Mouse (Mus musculus) Patski (cell line): ENCODE measurements at regions not wholly inside any gene's neighbourhood (a gene's known extent, or its start where the extent isn't known, plus 50 kb on each side); places are given as distances from the start of the nearest gene placed in this dataset.

Experiments
- ATAC-seq: fragments of 100-300 bp; one replicate; pipeline ENCODE4 v1.8.0; 2021
- CTCF ChIA-PET: fragments of 350-600 bp; sonication (Branson Sonifier 250); formaldehyde crosslinking; loops from one replicate; lab custom pipeline; 2022; ENCODE audit warnings: inconsistent platforms; lab: Charles Lee
- POLR2A ChIA-PET: fragments of 350-600 bp; sonication (Branson Sonifier 250); formaldehyde crosslinking; loops from one replicate; lab custom pipeline; 2022; ENCODE audit warnings: antibody characterized with exemption, inconsistent platforms; lab: Charles Lee
- DNase-seq: peaks from one replicate; pipeline ENCODE4 v3.0.0-alpha.2; 2011; ENCODE audit warnings: low read depth, low spot score
- H3K27me3 ChIP-seq: fragments of 371-371 bp; one replicate; pipeline ENCODE4 v1.5.1; 2021
- CTCF ChIP-seq: fragments of 100-300 bp; IDR thresholded peaks from one replicate; pipeline ENCODE4 v1.5.1; 2021
- in situ Hi-C: fragments of 300-500 bp; cut with MboI; formaldehyde crosslinking; loops from 3 replicates; pipeline ENCODE4 v1.11.1; 2018; ENCODE audit warnings: low pct_unique_long_range_greater_than_20kb, mixed read lengths

DNA sequence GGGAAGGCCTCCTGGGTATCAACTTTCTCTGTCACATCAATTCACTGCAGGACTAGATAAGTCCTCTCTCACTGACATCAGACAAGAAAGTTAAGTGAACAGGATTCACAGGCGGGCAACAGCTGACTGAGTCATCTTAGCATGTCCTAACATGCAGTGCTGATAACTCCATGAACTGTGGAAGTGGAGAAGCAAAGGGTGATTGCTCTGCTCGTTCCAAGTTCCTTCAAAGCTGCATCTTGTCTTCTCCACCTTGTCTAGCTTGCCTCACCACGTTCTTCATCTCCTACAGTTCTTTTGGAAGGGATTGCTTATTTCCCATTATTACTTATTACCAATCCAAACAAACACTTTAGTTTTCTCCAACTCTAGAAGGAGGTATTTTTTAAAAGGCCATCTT lies 380.9 kb downstream of the Brinp1 start:
- in situ Hi-C loops = no loop called here
- TF ChIP-seq CTCF = no peak
- DNase-seq = no peak
- H3K27me3 ChIP-seq = no peaks in the 10 kb centered on the region
- POLR2A ChIA-PET = no interaction called here
- CTCF ChIA-PET = no interaction called here
- ATAC-seq = no peak

DNA sequence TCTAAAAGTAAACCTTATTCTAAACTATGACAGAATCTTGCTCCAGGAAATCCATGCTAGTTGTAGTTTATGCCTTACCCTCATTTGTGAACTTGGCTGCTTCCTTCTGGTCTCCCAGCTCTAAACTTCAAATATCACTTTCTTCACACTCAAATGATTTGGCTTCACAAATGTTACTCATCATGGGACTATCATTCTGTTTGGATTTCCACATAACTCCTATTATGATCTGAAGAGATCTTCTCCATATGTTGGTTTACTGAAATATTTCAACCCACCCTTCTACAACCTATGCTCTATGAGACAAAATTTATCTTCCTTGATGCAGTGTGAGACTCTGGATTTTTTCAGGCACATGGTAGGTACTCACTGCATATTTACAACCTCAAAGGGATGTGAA lies 381.7 kb downstream of the Brinp1 start:
- POLR2A ChIA-PET = no interaction called here
- ATAC-seq (no peak), DNase-seq (no peak)
- no peak for TF ChIP-seq CTCF
- in situ Hi-C loops = no loop called here
- no peaks in the 10 kb centered on the region for H3K27me3 ChIP-seq
- CTCF ChIA-PET = no interaction called here

DNA sequence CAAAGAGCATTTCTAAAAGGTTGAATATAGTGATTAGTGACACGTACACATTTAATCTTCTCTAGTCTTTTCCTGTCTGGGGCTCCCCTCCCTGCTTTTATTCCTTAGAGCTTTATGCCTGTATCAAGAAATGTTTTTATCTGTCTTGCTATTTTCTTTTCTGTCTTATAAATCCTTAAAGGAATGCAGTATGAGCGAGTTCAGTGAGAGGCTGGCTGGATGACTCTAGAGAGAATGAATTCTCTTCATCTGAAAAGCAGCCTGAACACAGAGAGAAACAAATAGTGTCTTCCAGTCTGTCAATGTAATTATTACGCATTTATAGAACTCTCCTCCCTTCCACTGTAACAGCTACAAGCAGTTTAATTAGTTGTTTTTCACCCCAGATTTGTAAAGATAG lies 417.9 kb downstream of the Brinp1 start:
- no peak for ATAC-seq
- H3K27me3 ChIP-seq = no peaks in the 10 kb centered on the region
- in situ Hi-C loops = no loop called here
- no peak for DNase-seq
- ChIA-PET POLR2A (no interaction called here), CTCF (no interaction called here)
- TF ChIP-seq CTCF = no peak

DNA sequence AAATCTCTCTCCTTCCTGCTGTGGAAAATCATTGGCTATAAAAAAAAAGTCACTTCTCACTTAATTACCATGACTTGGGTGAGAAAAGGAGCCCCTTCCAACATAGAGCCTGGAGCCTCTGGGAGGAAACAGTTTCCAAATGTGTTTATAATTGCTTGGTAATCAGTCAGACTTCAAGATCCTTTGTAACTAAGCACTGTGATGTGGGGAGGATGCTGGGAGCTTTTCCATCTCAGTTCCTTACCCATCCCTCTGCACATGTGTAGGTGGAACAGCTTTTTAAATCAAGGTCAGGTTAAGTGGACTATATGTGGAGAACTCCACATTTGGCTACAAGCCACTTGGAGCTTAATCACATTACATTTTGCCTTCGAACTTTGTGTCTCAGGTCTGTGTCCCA lies 418.4 kb downstream of the Brinp1 start:
- ChIA-PET CTCF (no interaction called here), POLR2A (interaction anchor here (0.6 kb wide), 1 partner anchor 120 kb away, joined by 3 read pairs; no protein-coding TSS in a partner anchor)
- in situ Hi-C loops = no loop called here
- ATAC-seq = no peak
- no peaks in the 10 kb centered on the region for H3K27me3 ChIP-seq
- DNase-seq = no peak
- TF ChIP-seq CTCF = no peak

DNA sequence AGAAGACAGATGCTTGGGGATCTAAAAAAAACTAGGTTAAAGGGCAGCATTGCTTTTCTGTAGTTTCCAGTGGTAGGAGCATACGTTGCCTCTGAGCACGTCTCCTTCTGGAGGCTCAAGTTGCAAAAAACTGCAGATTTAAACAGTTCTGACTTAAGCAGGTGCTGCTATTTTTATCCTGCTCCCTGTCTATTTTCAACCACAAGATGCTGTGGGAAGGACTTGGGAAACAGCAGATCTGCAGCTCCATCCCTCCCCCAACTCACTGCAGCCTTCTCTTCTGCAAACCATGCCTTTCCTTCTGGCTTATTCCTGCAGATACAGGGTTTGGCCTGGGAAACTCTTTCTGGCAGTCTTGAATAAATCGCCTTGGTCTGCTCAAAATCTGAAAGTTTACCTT lies 422.1 kb downstream of the Brinp1 start:
- POLR2A ChIA-PET = no interaction called here
- CTCF ChIA-PET = interaction anchor here (0.6 kb wide), 1 partner anchor 1631 kb away, joined by 3 read pairs; no protein-coding TSS in a partner anchor
- TF ChIP-seq CTCF = no peak
- no peaks in the 10 kb centered on the region for H3K27me3 ChIP-seq
- in situ Hi-C loops = no loop called here
- DNase-seq = no peak
- ATAC-seq = no peak

DNA sequence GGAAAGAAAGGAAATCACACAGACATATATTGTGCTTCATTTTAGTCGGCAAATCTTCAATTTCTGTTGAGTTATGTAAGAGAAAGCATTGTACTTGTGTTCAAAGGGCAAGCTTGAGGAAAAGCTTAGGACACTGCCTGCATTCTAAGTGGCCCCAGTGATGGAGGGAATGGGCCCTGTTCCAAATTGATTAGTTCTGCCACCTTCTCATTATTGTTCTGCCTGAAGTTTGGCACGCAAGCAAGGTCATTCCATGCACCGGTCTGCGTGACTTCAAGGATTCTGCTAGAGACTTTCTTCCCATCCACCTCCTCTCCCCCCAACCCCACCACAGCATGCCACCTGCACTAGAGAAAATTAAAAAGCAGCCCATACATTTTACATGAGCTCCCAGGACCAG lies 466.2 kb downstream of the Brinp1 start:
- in situ Hi-C loops = no loop called here
- CTCF ChIA-PET = no interaction called here
- POLR2A ChIA-PET = interaction anchor here (0.6 kb wide), 1 partner anchor 887 kb away, joined by 3 read pairs; no protein-coding TSS in a partner anchor
- no peak for TF ChIP-seq CTCF
- ATAC-seq (no peak), DNase-seq (no peak)
- H3K27me3 ChIP-seq = no peaks in the 10 kb centered on the region

DNA sequence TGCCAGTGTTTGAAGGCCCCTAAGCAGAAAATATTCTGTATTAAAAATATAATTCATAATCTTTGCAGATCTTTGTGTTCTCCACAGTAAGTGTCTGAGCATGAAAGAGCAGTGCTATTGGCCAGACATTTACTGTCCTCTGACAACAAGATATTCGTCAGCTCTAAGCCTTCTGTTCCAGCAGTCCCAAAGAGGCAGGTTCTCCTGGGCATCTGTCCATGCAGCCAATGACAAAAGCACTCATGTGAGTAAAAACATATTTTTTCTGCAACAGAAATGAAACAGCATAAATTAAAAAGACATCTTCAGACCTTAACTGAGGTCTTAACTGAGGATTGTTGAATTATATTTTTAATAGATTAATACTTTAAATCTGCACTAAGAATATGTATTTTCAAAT lies 467.3 kb downstream of the Brinp1 start:
- POLR2A ChIA-PET = no interaction called here
- no peaks in the 10 kb centered on the region for H3K27me3 ChIP-seq
- ATAC-seq (no peak), DNase-seq (no peak)
- in situ Hi-C loops = no loop called here
- CTCF ChIA-PET = no interaction called here
- no peak for TF ChIP-seq CTCF

DNA sequence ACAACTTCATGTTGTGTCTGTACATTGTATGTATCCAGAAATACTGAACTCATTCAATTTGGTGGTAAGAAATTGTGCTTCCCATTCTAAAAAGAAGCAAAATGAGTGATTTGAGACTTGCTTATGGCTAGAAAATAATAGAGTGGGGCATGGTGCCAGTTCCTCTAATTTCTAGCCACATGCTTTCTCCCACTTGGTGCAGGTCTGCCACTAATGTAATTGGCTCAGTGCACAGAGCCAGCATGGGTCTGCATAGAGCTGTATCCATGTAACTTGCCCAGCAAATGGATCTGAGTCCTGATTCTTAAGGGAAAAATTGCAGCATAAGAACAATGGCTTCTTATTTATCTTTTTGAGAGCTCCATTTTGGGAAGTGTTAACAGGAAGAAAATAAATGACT lies 492.4 kb downstream of the Brinp1 start:
- H3K27me3 ChIP-seq = no peaks in the 10 kb centered on the region
- TF ChIP-seq CTCF = no peak
- ATAC-seq (no peak), DNase-seq (no peak)
- in situ Hi-C loops = no loop called here
- CTCF ChIA-PET = no interaction called here
- POLR2A ChIA-PET = no interaction called here

DNA sequence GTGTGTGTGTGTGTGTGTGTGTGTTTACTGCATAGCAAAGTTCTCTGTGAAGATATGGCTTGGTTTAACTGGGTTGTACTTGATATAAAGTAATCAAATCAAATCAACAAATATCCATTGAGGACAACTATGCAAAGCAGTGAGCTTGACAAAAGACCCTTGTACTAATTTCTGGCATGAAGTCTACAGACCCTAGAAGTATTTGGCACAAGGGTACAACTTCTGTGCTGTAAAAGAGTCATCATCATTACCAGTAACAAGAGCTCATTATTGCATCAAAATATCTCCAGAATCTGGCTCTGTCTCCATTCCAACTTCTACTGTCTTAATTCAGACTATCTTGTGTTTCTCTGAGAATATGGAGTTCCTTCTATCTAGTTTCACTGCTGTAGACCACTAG lies 538.2 kb downstream of the Brinp1 start:
- in situ Hi-C loops = no loop called here
- POLR2A ChIA-PET = interaction anchor here (0.7 kb wide), 1 partner anchor 120 kb away, joined by 3 read pairs; no protein-coding TSS in a partner anchor
- H3K27me3 ChIP-seq = no peaks in the 10 kb centered on the region
- ATAC-seq (no peak), DNase-seq (no peak)
- no peak for TF ChIP-seq CTCF
- CTCF ChIA-PET = no interaction called here

DNA sequence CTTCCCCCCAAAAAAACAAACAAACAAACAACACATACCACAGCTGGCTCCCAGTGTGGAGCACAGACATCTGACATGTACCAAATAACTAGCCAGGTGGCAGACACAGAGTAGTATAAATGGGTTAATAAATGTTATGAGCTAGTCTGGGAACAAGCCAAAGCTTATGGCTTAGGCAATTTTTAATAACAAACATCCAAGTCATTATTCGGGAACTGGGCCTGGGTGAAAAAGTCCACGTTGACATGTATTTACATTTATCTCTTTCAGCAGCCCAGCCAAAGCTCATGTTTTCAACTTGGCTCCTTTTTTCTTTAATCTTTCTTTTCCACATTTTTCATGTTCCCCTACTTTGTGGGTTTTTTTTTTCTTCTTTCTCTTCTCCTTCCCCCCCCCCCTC lies 543.4 kb downstream of the Brinp1 start:
- in situ Hi-C loops = no loop called here
- DNase-seq (no peak), ATAC-seq (no peak)
- no peaks in the 10 kb centered on the region for H3K27me3 ChIP-seq
- ChIA-PET POLR2A (no interaction called here), CTCF (no interaction called here)
- TF ChIP-seq CTCF = no peak

DNA sequence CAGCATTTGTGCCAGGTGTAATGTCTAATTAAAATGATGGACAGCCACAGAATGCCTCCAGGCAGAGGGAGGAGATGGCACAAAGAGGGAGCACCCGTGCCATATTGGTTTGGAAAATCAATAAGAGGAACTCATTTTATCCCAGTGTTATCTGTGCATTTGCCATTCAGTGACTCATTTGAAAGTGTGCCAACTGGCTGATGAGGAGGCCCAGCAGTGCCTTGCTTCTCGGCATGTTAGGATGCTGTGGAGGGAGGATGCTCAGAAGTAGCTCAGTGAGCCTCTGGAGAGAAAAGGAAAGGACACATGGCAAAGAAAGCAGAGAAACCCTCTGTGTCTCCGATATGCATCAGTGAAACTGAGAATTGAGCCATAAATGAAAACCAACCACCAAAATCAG lies 549.8 kb downstream of the Brinp1 start:
- ChIA-PET CTCF (no interaction called here), POLR2A (no interaction called here)
- DNase-seq (no peak), ATAC-seq (no peak)
- in situ Hi-C loops = no loop called here
- TF ChIP-seq CTCF = no peak
- no peaks in the 10 kb centered on the region for H3K27me3 ChIP-seq

DNA sequence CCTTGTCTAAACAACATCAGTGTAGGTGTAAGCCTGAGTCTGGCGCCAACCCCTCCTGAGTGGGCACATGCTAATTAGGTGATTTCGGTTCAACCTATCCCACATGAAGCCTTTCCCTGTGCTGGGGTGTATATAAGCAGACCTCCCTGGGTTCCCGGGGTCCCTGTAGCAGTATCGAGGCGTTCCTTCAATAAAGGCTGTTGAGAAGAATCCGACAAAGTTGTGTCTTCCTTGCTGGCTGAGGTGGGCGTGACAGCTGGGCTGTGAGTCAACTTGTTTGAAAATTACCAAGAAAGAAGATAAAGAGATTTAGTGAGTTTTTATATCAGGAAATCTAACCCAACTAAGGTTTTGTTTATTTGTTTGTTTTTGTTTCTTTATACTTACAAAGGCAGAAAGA lies 567.1 kb downstream of the Brinp1 start:
- CTCF ChIA-PET = no interaction called here
- no peak for TF ChIP-seq CTCF
- in situ Hi-C loops = no loop called here

More for the DNA sequence above, 567.1 kb downstream of the Brinp1 start:
- H3K27me3 ChIP-seq = no peaks in the 10 kb centered on the region
- POLR2A ChIA-PET = no interaction called here
- DNase-seq (no peak), ATAC-seq (no peak)
